Mouse (Mus musculus) gastrocnemius, postnatal 4 days (tissue): ENCODE results near the gene Trpm5. TPM values are rescaled to one million over a fixed set of nuclear protein-coding genes. Genes with fewer than 3 reads are reported as not detected.

Experiments used
- DNase-seq, 2 experiments: peaks; one replicate each; pipeline ENCODE4 v3.0.0; 2021 to 2022; ENCODE audit warnings: low spot score in 2 of 2, mixed read lengths in 2 of 2
- long read RNA-seq, 2 experiments: library from polyadenylated mRNA; stranded (forward); transcript quantifications; one replicate each; pipeline ENCODE4 v2.0.0; 2021
- total RNA-seq, 2 experiments: library from RNA; stranded (reverse); gene quantifications; 2 replicates each; pipeline ENCODE4 v1.2.3; 2021

The Trpm5 gene
- 10 to 100 TPM in 1 of 2 experiments, 1 to 10 TPM in 1; 10.0 to 10.3 TPM for total RNA-seq
- long read RNA-seq, experiment 1, transcript Trpm5-207 (21 exons, 3,997 nt): major isoform, 5 of 10 reads
- long read RNA-seq, experiment 1, partial matches to known transcripts: 1 of 10 reads
- long read RNA-seq, experiment 1, other reads (novel, unspliced or antisense): 4 of 10 reads
- long read RNA-seq, experiment 2, transcript Trpm5-207 (21 exons, 3,997 nt): major isoform, 7 of 11 reads
- long read RNA-seq, experiment 2, partial matches to known transcripts: 2 of 11 reads
- long read RNA-seq, experiment 2, other reads (novel, unspliced or antisense): 2 of 11 reads

GRCm38 (mm10) chr7:143094592-143095553 is at the start of gene Trpm5:
Trpm5 (minus strand) TSS chr7:143094642.
- peak; percentile 60 to 73 for DNase-seq

- DNase-seq: no peak
Measured at GRCm38 (mm10) chr7:143142680-143143079, 48.2 kb upstream of the Trpm5 start.

- DNase-seq: no peak
Measured at GRCm38 (mm10) chr7:143139932-143140331, 45.5 kb upstream of the Trpm5 start.

DNA sequence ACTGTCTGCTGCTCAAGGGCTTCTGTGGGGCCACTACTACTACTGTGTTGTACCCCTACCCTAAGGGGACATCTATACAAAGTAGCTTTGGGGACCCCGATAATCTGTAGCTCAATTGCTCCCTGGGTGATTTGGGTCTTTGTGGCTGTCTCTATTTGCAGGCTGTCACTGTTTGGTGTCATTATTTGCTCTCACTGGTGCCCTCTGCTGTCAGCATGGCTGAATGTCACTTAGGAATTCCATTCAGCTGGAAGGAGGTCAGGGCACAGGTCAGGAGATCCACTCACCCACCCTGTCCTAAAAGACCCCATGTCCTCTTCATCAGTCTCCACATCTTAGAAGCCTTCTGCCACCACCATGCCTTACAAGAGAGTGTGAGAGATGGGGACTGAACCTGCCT is 44.3 kb upstream of the Trpm5 start:
- DNase-seq: peak in 1 of 2 experiments; percentile 64

- no peak for DNase-seq
Measured at GRCm38 (mm10) chr7:143136561-143136960, 42.1 kb upstream of the Trpm5 start.

- DNase-seq: no peak
Measured at GRCm38 (mm10) chr7:143136125-143136524, 41.7 kb upstream of the Trpm5 start.

DNA sequence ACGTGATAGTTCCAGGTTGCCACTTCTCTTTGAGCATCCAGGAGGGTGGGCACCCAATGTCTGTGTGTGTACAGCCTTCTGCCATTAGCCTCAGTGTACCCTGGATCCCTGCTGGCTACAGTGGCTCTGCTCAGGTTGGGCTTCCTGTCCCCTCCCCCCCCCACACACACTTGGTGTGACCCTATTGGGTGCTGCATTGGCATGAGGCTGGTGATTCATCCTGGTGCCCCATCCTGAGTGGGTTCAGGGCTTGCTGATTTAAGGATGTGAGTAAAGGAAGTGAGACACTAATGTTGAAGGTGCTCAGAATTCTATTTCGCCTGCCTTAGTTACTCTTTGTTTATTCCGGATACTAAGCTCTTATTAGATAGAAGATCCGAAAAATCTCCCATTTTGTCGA is 38.4 kb upstream of the Trpm5 start:
- no peak for DNase-seq

- DNase-seq: no peak
Measured at GRCm38 (mm10) chr7:143124902-143125301, 30.5 kb upstream of the Trpm5 start.

- DNase-seq: peak; percentile 39 to 75
Measured at GRCm38 (mm10) chr7:143123876-143124669, 29.6 kb upstream of the Trpm5 start.

- DNase-seq: no peak
Measured at GRCm38 (mm10) chr7:143122191-143122590, 27.7 kb upstream of the Trpm5 start.

- DNase-seq: no peak
Measured at GRCm38 (mm10) chr7:143119826-143120225, 25.4 kb upstream of the Trpm5 start.

GRCm38 (mm10) chr7:143119407-143119806 is 25.0 kb upstream of the Trpm5 start:
- DNase-seq: no peak

GRCm38 (mm10) chr7:143116521-143116920 is 22.1 kb upstream of the Trpm5 start:
- DNase-seq: no peak

GRCm38 (mm10) chr7:143114773-143115172 is 20.3 kb upstream of the Trpm5 start:
- DNase-seq: no peak

GRCm38 (mm10) chr7:143112395-143112794 is 18.0 kb upstream of the Trpm5 start:
- no peak for DNase-seq

- DNase-seq: no peak
Measured at GRCm38 (mm10) chr7:143111719-143112118, 17.3 kb upstream of the Trpm5 start.

- no peak for DNase-seq
Measured at GRCm38 (mm10) chr7:143110803-143111202, 16.4 kb upstream of the Trpm5 start.

DNA sequence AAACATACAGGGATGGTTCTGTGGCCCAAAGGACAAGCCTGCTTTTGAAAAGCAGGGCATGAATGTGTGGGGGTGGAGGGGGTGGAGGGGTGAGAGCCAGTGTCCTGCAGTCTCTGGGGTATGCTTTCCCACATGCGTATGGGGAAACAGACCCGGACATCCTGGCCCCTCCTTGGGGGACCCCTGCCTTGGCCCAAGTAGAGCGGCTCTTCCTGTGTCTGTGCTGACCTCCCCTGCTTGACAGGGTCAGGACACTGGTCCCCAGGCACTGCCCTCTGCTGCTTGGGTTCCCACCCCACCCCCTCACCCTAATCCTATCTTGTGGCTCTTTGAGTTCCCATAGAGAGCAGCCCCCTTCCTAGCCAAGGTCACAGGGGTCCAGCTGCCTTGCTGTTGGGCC is 15.3 kb upstream of the Trpm5 start:
- no peak for DNase-seq

DNA sequence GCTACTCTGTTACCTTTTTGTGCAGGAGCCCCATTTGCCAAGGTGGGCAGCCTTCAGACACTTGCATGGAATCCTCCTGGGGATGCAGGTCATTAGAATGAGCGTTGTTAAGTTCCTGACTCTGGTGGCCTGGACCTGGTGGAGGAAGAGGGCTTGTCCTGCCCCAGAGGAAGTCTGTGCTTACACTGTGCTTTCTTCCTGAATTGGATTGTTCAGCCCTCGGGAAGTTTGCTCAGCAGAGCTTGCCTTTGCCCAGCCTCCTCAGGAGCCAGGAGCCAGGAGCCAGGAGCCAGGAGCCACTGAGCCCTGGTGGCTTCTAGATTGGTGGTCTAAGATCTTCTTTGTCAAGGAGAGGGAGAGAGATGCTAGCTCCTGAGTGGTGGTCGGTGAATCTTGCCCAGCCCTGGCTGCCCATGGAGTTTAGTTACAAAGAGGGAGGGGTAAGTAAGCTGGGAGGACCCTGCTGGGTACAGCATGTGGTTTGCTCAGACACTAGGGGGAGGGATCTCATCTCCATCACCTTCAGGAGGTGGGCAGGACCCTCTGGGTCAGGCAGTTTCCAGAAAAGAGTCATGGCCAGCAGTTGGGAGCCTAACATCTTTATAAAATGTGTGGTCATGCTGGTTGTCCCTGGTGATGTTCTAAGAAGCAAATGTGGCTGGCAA is 14.7 kb upstream of the Trpm5 start:
- DNase-seq: no peak

DNA sequence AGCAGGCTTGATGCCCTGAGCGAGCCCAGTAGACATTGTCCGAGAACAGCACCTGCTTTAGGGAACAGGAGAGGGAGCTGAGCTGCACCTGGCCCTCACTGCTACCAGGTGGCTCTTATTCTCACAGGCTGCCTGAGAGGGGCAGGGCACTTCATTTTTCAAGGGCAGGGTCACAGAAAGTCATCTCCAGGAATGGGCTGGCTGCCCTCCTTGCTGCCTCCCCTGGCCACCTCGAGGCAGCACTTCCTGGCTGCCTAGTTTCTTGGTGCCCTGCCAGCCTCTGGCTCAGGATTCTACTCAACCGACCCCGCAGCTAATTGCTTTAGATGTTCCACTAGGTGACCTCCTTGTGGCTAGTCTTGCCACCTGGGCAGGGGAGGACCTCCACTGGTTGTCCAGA is 13.8 kb upstream of the Trpm5 start:
- no peak for DNase-seq
